Mouse (Mus musculus) CH12.LX (cell line): Measurements from ENCODE around the gene Calr. TPM values are rescaled to one million over a fixed set of nuclear protein-coding genes. Genes with fewer than 3 reads are reported as not detected.

Source experiments
- DNase-seq: peaks from one replicate; pipeline ENCODE4 v3.0.0-alpha.2; 2013; ENCODE audit errors: extremely low read depth
- H3K27ac ChIP-seq: 2 replicates; pipeline ENCODE4 v1.5.1; 2012; ENCODE audit warnings: low read depth, mild to moderate bottlenecking, control low read depth, moderate library complexity; ENCODE audit not compliant: insufficient read depth
- H3K27me3 ChIP-seq: replicated peaks from 2 replicates; pipeline ENCODE3; 2012; ENCODE audit warnings: inconsistent platforms
- H3K36me3 ChIP-seq, 2 experiments: replicated peaks in 1 of 2; 2 replicates each; pipeline versions ENCODE3 to v1.6.1; 2012; ENCODE audit warnings: inconsistent platforms in 1 of 2, low read length in 1 of 2, mild to moderate bottlenecking in 1 of 2, mixed read lengths in 1 of 2, moderate library complexity in 1 of 2; ENCODE audit not compliant: control insufficient read depth in 1 of 2, insufficient read depth in 1 of 2
- H3K4me1 ChIP-seq, 2 experiments: 2 replicates each; pipeline ENCODE4 v1.6.1; 2012; ENCODE audit warnings: inconsistent platforms in 1 of 2, moderate library complexity in 1 of 2; ENCODE audit not compliant: insufficient read depth in 2 of 2, control insufficient read depth in 1 of 2
- H3K4me2 ChIP-seq: 2 replicates; pipeline ENCODE4 v1.6.1; 2012; ENCODE audit warnings: low read depth, mild to moderate bottlenecking, control low read depth; ENCODE audit not compliant: poor library complexity, insufficient read depth, severe bottlenecking
- H3K4me3 ChIP-seq, 3 experiments: fragments of 150-350 bp in 1 of 3; sonication (generic) in 1 of 3; replicated peaks in 1 of 3; 2 replicates each; pipeline versions ENCODE3 to v1.5.1; 2011 to 2012; ENCODE audit warnings: low read depth in 2 of 3, low read length in 2 of 3, mild to moderate bottlenecking in 2 of 3, moderate library complexity in 2 of 3, control low read depth in 1 of 3, improper control_type of control experiment in 1 of 3, inconsistent platforms in 1 of 3, mixed read lengths in 1 of 3; ENCODE audit not compliant: poor library complexity in 1 of 3
- H3K79me2 ChIP-seq: replicated peaks from 2 replicates; pipeline ENCODE4 v1.6.1; 2012; ENCODE audit warnings: mild to moderate bottlenecking, moderate library complexity; ENCODE audit not compliant: control insufficient read depth, poor library complexity, insufficient read depth, severe bottlenecking; ENCODE audit errors: extremely low read depth
- H3K9ac ChIP-seq: 2 replicates; pipeline ENCODE4 v1.6.1; 2012; ENCODE audit warnings: low read depth, mild to moderate bottlenecking, control low read depth, moderate library complexity; ENCODE audit not compliant: insufficient read depth
- H3K9me3 ChIP-seq: replicated peaks from 2 replicates; pipeline ENCODE3; 2012; ENCODE audit warnings: low read length, inconsistent platforms, mixed read lengths
- BHLHE40 ChIP-seq: IDR thresholded peaks from 2 replicates; pipeline ENCODE4 v1.6.1; 2011; ENCODE audit warnings: mild to moderate bottlenecking, low read depth, low read length, improper control_type of control experiment
- CHD2 ChIP-seq: IDR thresholded peaks from 2 replicates; pipeline ENCODE4 v1.6.1; 2011; ENCODE audit warnings: low read length, improper control_type of control experiment
- CTCF ChIP-seq, 2 experiments: IDR thresholded peaks in 1 of 2; conservative IDR thresholded peaks in 1 of 2; 2 replicates each; pipeline ENCODE4 v1.5.1; 2011 to 2012; ENCODE audit warnings: low read depth in 2 of 2, low read length in 2 of 2, improper control_type of control experiment in 1 of 2, inconsistent platforms in 1 of 2, mild to moderate bottlenecking in 1 of 2, moderate library complexity in 1 of 2
- HCFC1 ChIP-seq: IDR thresholded peaks from 2 replicates; pipeline ENCODE4 v1.6.1; 2012; ENCODE audit warnings: low read depth, mild to moderate bottlenecking, inconsistent platforms, low read length, improper control_type of control experiment
- IRF4 ChIP-seq: IDR thresholded peaks from 2 replicates; pipeline ENCODE4 v1.6.1; 2014; ENCODE audit warnings: low read depth, mild to moderate bottlenecking, inconsistent platforms, low read length, improper control_type of control experiment
- JUN ChIP-seq: IDR thresholded peaks from 2 replicates; pipeline ENCODE4 v1.6.1; 2011; ENCODE audit warnings: low read depth, mild to moderate bottlenecking, low read length, improper control_type of control experiment, moderate library complexity; ENCODE audit not compliant: insufficient read depth
- JUND ChIP-seq: conservative IDR thresholded peaks from 2 replicates; pipeline ENCODE4 v1.6.1; 2011; ENCODE audit warnings: low read depth, low read length, improper control_type of control experiment
- KAT2A ChIP-seq: IDR thresholded peaks from 2 replicates; pipeline ENCODE4 v1.6.1; 2012; ENCODE audit warnings: low read length, improper control_type of control experiment, inconsistent platforms; ENCODE audit not compliant: insufficient replicate concordance
- MAFK ChIP-seq: IDR thresholded peaks from 2 replicates; pipeline ENCODE4 v1.6.1; 2011; ENCODE audit warnings: low read length, improper control_type of control experiment; ENCODE audit not compliant: insufficient replicate concordance
- MAX ChIP-seq: IDR thresholded peaks from 2 replicates; pipeline ENCODE4 v1.6.1; 2011; ENCODE audit warnings: low read length, improper control_type of control experiment
- MAZ ChIP-seq: IDR thresholded peaks from 2 replicates; pipeline ENCODE4 v1.6.1; 2012; ENCODE audit warnings: low read depth, mild to moderate bottlenecking, inconsistent platforms, low read length, improper control_type of control experiment, moderate library complexity
- MYC ChIP-seq: IDR thresholded peaks from 2 replicates; pipeline ENCODE4 v1.6.1; 2011; ENCODE audit warnings: low read depth, mild to moderate bottlenecking, improper control_type of control experiment, low read length
- NELFE ChIP-seq: IDR thresholded peaks from 2 replicates; pipeline ENCODE4 v1.6.1; 2011; ENCODE audit warnings: low read depth, low read length, improper control_type of control experiment
- NRF1 ChIP-seq: IDR thresholded peaks from 2 replicates; pipeline ENCODE4 v1.6.1; 2014; ENCODE audit warnings: low read depth, mild to moderate bottlenecking, inconsistent platforms, low read length, improper control_type of control experiment, moderate library complexity
- PAX5 ChIP-seq: IDR thresholded peaks from 2 replicates; pipeline ENCODE4 v1.6.1; 2012; ENCODE audit warnings: low read length, inconsistent platforms, mixed read lengths
- POLR2A ChIP-seq: IDR thresholded peaks from 2 replicates; pipeline ENCODE4 v1.6.1; 2011; ENCODE audit warnings: low read depth, mild to moderate bottlenecking, improper control_type of control experiment, low read length
- POLR2AphosphoS2 ChIP-seq: IDR thresholded peaks from 2 replicates; pipeline ENCODE4 v1.6.1; 2011; ENCODE audit warnings: low read depth, low read length, improper control_type of control experiment
- RAD21 ChIP-seq: IDR thresholded peaks from 2 replicates; pipeline ENCODE4 v1.6.1; 2011; ENCODE audit warnings: low read depth, mild to moderate bottlenecking, low read length, improper control_type of control experiment, moderate library complexity
- RCOR1 ChIP-seq: conservative IDR thresholded peaks from 2 replicates; pipeline ENCODE4 v1.6.1; 2012; ENCODE audit warnings: low read depth, mild to moderate bottlenecking, inconsistent platforms, low read length, improper control_type of control experiment
- SIN3A ChIP-seq: IDR thresholded peaks from 2 replicates; pipeline ENCODE4 v1.6.1; 2012; ENCODE audit warnings: low read length, improper control_type of control experiment, inconsistent platforms
- SMC3 ChIP-seq: IDR thresholded peaks from 2 replicates; pipeline ENCODE4 v1.6.1; 2011; ENCODE audit warnings: low read depth, low read length, improper control_type of control experiment
- TBP ChIP-seq: conservative IDR thresholded peaks from 2 replicates; pipeline ENCODE4 v1.6.1; 2011; ENCODE audit warnings: low read depth, low read length, improper control_type of control experiment
- TCF12 ChIP-seq: IDR thresholded peaks from 2 replicates; pipeline ENCODE4 v1.6.1; 2014; ENCODE audit warnings: low read depth, mild to moderate bottlenecking, inconsistent platforms, low read length, improper control_type of control experiment
- UBTF ChIP-seq: IDR thresholded peaks from 2 replicates; pipeline ENCODE4 v1.6.1; 2012; ENCODE audit warnings: low read depth, mild to moderate bottlenecking, inconsistent platforms, low read length, improper control_type of control experiment, moderate library complexity
- USF1 ChIP-seq: IDR thresholded peaks from 2 replicates; pipeline ENCODE4 v1.6.1; 2014; ENCODE audit warnings: low read depth, mild to moderate bottlenecking, inconsistent platforms, low read length, improper control_type of control experiment
- USF2 ChIP-seq: conservative IDR thresholded peaks from 2 replicates; pipeline ENCODE4 v1.6.1; 2011; ENCODE audit warnings: low read depth, low read length, improper control_type of control experiment
- ZMIZ1 ChIP-seq: IDR thresholded peaks from 2 replicates; pipeline ENCODE4 v1.6.1; 2012; ENCODE audit warnings: low read depth, mild to moderate bottlenecking, inconsistent platforms, low read length, improper control_type of control experiment
- dilution Hi-C: fragments of 300-500 bp; cut with MboI; formaldehyde crosslinking; loops from 2 replicates; pipeline ENCODE4 v1.14.3; 2020; ENCODE audit warnings: low sequenced_read_pairs; ENCODE audit not compliant: extremely low pct_unique_long_range_greater_than_20kb, extremely low pct_ligation_motif_present
- in situ Hi-C: fragments of 300-500 bp; cut with MboI; formaldehyde crosslinking; loops from 3 replicates; pipeline ENCODE4 v1.14.3; 2019; ENCODE audit warnings: low sequenced_read_pairs, low pct_ligation_motif_present, low pct_unique_long_range_greater_than_20kb, mixed read lengths
- polyA plus RNA-seq: library from polyadenylated mRNA; unstranded; fragments of >175 nt; gene quantifications from 2 replicates; pipeline ENCODE4 v1.2.1, GENCODE M21; 2012; ENCODE audit warnings: low read depth; ENCODE audit not compliant: insufficient read length
- total RNA-seq, 2 experiments: library from RNA; depleted of rRNA; stranded (reverse); fragments of 300-350 nt in 1 of 2; fragments of >200 nt in 1 of 2; gene quantifications; 2 replicates each; pipeline ENCODE4 v1.2.3; 2012 to 2014

The Calr gene
- total RNA-seq (2012; rRNA removed): 395 and 738 TPM in 2 replicates
- 627 and 669 TPM in 2 replicates for total RNA-seq (2014; rRNA removed)
- 1,181 and 1,636 TPM in 2 replicates for polyA plus RNA-seq

DNA sequence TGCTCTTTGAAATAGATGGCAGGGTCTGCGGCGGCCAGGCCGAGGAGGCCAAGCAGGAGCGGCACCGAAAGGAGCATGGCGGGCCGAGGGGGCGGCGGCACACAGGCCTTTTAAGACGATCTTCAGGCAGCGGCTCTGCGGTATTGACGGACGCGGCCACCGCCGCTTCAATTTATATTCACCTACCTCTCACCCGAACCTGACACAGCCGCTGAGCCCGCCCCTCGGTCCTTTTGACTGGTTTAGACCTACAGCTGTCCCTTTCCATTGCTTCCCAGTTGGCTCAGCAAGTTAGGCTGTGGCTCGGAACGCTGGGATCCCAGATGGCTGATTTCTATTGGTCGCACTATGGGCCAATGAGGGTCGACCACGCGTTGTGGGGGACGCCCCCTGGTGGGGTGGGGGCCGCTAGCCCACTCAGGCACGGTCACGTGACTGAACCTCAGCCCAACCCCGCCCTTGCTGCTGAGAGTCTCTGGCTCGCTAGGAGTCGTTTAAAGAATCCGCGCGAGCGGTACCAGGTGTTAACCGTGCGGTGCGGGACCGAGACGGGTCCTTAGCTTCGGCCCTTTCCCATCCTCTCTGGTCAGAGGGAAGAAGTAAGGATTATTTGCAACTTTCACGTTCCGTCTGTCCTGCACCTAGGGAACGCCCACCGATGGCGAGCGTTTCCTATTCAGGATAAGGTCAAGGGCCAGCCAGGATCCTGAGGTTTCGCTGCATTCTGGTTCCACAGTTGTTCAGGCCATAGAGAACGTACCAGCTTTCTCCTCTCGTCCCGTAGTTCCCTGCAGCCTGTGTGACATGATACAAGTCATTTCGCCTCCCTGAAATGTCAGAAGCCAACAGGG lies at the start of gene Calr:
Gene Calr (minus strand): TSS at position 213 of the 851 bp plus-strand sequence.
- H3K4me1 ChIP-seq: peaks cover 13 to 39% of the 10 kb centered on the region in 2 experiments
- peak; percentile 100 for DNase-seq
- peak within 1 kb of the TSS; percentile 50 for H3K27ac ChIP-seq
- TF ChIP-seq TCF12 (peak; percentile 86), HCFC1 (peak; percentile 82), JUND (no peak), RCOR1 (no peak), UBTF (no peak), PAX5 (no peak), USF1 (peak; percentile 99), POLR2AphosphoS2 (peak; percentile 97), RAD21 (no peak), SIN3A (peak; percentile 76; the same call in 1 of the 2 replicates), USF2 (peak; percentile 98), ZMIZ1 (peak; percentile 99), KAT2A (peak; percentile 73; the same call in 1 of the 2 replicates), NRF1 (peak; percentile 47; the same call in 1 of the 2 replicates), CHD2 (peak; percentile 95), JUN (no peak), POLR2A (peak; percentile 96), BHLHE40 (peak; percentile 93), MAFK (no peak), IRF4 (no peak), NELFE (peak; percentile 98), TBP (peak; percentile 98), SMC3 (no peak), MAX (peak; percentile 95), MAZ (peak; percentile 99), CTCF (conservative IDR thresholded peaks at IDR 0.05 in 1 of 2, IDR thresholded peaks at IDR 0.05 in 1 of 2; ENCODE audit: low read depth in 2 of 2, low read length in 2 of 2) (no peak), MYC (peak; percentile 64)
- H3K27me3 ChIP-seq: no peaks in the 10 kb centered on the region
- in situ Hi-C loops: loop anchor here (5.0 kb wide), 1 partner anchor 40 kb away; no protein-coding TSS in a partner anchor
- H3K36me3 ChIP-seq: peaks cover 32 to 40% of the 10 kb centered on the region in 2 experiments
- dilution Hi-C loops: no loop called here
- H3K4me2 ChIP-seq: peak within 1 kb of the TSS; percentile 85
- peak within 1 kb of the TSS; percentile 85 for H3K9ac ChIP-seq
- no peaks in the 10 kb centered on the region for H3K9me3 ChIP-seq
- H3K4me3 ChIP-seq: peak within 1 kb of the TSS; percentile 83 to 98 (median 89)
- peaks cover 31% of the 10 kb centered on the region for H3K79me2 ChIP-seq
